Mouse (Mus musculus) neural tube, embryonic 10.5 days (tissue): ENCODE data around the gene Anks1b.
"Not testable (repeated sequence)": the region's sequence is repeated elsewhere in the genome, so short reads cannot be mapped to it uniquely, and the experiment has no call there.

ENCODE experiments used
- DNase-seq: peaks from one replicate; pipeline ENCODE4 v3.0.0-alpha.2; 2017; ENCODE audit warnings: low spot score; ENCODE audit errors: extremely low spot score

Anks1b gene

DNA sequence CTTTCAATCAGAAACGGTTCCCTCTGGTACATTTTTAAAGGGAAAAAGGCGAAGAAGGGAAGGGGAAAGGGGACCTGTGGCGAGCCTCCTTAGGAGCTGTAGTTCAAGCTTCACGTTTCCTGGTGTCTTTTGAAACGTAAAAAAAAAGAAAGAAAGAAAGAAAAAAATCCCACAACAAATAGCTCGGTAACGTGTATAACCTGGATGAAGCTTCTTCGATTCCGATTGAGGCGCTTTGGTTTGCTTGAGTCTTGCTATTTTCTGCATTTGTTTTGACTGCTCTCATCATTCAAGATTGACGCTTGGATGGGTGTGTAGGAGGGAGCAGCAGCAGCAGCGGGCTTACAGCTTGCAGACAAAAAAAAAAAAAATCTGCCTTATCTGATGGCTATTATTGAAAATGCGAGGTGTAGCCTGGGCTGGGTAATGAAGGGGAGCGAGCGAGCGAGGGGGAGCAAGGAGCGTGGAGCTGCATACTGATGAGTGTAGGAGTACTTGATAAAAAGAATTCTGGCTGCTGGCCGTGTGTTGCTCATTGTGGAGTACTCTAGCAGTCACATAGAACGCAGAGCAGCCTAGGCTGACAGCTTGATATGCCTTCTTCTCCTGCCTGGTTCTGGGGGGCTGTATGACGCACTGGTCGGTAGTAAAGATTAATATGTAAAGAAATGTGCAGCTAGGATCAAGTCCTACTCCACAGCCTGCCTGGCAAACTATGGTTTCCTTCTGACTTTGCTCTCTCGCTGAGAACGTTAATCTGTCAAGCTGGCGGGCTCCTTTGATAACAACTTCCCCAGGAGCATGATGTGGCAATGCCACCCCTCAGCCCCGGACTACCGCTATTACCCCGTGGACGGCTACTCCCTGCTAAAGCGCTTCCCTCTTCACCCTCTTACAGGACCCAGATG is 703.1 kb downstream of the Anks1b start:
- DNase-seq, result peak; percentile 29

DNA sequence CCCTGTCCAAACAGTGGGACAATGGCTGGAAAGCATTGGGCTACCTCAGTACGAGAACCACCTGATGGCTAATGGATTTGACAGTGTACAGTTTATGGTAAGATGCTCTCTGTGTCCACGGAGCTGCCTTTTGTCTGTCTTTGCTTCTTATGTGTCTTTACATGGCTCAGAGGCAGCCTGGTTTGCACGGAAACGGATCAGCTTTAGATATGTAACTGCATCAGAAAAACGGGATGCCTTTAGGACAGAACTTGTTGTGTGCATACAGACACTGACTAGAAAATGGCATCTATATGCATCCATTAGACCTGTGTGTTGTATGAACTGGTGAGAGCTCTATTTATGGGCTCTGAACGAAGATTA is 703.8 kb downstream of the Anks1b start:
- DNase-seq, result no peak

DNA sequence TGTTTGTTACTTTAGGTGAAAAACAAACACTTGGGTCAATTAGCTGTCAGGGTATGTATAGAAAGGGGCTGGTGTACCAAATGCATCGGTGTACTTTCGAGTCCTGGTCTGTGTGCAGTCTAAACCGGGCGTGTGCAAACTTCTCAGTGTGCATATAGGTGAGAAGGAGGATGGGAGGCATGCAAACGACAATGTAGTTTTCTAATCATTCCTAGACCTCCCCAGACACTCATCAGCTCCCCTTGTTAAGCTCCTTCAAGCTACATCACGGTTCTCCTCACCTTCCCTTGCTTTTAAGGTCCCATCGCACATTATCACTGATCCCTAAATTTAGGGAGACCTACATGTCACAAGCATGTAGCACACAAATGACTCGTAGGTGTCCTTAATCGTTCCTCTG is 704.5 kb downstream of the Anks1b start:
- no peak for DNase-seq

DNA sequence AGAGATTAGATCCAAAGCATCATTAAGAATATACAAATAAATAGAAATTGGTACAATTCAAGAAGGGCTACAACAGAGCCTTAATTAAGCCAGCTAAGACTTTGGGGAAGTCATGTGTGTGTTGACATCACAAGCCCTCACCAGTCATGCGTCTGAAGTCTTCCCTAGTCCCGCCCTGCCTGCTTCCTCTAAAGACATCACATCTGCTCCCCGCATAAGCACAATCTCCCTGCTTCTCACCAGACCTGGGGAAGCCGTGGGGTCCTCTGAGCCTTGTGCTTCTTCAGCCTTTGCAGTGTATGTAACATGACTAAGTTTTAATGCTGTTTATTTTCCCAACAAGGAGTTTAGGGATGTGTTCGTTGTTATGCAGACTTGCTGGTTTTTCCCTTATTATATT is 706.7 kb downstream of the Anks1b start:
- DNase-seq, result no peak

DNA sequence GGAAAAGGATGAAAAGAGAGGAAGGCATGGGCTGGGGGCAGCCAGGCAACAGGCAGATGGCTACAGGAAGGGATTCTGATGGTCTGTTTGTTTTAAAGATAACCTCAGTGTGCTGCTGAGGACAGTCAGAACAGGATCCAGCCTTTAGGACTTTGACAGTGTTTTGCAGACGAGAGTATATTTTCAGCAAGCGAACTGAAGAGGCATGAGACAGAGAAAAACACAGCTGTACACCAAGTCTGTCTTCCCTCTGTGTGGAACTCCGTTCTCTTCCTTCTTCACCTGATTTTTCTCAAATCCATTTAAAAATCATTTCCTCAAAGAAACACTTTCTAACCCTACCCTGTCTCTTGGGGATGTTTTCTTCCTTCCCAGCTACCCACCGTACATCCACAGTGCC is 710.7 kb downstream of the Anks1b start:
- DNase-seq, result no peak

DNA sequence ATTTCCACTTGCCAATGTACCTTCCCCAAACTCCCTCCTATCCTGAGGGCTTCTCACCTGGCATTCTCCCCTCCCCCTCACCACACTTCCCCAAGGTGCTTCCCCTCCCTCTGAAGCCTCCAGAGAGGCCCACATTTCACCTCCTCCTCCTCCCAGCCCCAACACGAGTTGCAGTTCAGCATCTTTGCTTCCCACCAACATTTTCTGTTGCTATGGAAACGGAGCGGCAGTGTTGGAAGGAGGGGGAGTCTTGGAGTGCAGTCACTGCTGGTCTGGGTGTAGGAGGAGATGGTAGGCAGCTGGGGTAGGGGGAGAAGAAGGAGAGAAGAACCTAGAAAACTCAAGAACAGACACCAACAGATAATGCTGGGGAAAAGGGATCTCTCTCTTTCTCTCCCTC is 722.8 kb downstream of the Anks1b start:
- DNase-seq, result peak; percentile 27

DNA sequence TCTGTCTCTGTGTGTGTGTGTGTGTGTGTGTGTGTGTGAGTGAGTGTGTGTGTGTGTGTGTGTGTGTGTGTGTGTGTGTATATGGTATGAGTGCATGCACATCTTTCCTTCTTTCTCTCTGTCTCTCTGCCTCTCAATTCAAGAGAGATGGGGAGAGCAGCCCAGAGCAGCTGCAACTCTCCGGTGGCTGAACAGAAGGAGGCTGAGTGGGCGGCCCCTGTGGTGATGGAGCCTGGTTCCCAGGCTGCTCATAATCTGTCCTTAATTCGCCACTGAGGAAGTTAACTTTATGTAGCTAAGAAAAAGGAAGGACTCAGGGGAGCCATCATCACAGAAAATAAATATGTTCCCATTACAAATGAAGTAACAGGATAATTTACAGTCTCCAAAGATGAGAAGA is 723.3 kb downstream of the Anks1b start:
- no peak for DNase-seq

DNA sequence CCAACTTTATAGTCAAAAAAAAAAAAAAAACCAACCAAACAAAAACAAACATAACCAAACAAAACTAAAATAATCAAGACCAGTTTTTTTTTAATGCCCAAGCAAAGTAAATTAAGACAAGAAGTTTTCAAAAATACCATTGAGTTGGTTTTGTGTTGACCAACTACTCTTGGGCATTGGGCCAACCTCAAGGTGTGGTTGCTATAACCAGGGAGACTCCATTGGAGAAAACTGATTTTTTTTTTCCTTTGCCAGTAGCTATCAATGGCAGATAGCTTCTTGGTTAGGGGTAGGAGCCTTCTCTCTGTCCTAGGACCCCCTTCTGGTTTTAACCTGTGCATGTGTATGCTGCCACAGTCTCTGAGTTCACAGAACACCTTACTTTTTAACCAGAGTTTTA is 725.8 kb downstream of the Anks1b start:
- no peak for DNase-seq

DNA sequence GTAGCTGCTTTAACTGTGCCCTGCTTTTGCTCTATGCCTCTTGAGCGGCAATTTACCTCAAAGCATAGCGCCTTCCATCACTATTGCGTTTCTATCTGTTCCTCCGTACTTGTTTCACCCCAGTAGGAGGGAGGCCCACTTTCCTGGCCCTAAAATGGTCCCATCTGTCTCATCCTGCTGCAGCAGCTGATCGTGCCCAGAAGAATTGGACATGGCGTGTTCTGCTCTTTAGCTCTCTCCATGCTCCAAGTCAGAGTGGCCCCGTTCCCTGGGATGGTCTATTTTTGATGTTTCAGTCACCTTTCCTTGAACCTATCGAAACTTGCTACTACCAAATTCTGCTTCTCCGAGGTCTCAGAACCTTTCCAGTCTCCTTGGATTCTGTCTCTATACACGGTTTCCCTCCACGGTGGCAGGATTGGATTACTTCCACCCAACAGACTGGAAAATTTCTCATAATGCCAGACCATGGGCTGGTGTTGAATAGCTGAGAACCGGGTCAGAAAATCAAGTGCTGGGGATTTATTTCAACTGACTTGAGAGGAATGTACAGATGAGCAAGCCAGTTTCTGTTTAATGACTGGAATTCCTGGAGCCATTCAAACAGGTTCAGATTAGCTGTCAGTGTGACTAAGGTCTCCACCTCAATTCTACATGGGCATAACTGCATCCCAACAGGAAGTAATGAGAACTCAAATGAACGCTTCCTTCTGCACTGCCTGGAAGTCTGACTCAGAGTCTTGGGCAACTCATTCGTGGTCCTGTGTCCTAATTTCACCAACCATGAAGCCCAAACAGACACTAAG is 726.6 kb downstream of the Anks1b start:
- DNase-seq, result no peak

DNA sequence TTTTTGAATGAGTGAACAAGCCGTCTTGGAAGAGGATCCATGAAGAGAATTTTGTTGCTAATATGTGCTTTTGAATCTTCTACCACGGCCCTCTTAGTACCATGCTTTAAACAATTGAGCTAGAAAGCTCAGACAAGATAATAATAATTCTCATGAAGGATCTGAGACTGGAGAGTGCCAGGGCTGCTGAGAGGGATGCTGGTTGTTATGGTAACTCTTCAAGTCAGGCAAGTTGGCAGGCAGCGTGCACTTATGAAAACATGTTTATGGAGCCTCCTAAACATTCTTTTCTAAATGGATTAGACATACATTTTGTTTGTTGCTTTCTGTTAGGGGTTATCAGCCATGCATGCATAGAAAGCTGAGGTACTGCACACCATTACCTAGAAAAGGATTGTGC is 734.3 kb downstream of the Anks1b start:
- no peak for DNase-seq

DNA sequence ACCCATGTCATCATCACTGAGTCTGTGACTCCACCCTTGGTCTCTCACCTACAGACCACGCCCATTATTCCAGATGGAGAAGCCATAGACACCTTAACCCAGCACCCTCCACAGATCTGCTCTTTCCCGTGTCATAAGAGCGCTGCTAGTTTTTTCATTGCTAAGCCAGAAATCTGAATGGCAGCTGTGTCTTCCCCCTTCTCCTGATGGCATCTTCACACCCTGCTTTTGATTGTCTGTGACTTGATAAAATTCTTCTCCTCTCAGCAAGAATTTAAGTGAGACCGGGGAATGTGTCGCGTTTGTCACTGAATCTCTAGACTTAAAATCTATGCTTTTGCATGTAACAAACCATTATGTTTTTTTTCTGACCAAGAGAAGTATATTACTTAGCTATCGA is 736.1 kb downstream of the Anks1b start:
- DNase-seq, result no peak

DNA sequence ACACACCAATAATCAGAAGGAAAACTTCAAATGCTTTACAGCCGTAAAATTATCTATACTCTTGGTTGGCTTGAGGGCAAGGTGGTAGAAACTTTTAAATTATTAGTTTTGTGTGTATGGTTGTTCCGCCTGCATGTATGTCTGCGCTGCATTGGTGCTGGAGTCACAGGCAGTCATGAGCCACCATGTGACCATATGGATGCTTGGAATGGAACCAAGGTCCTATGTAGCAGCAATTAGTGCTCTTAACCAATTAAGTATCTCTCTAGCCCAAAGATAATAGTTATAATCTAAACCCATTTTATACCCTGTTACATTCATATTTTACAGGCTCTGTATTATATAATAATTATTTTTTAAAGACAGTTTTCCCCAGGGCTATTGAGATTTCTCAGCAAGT is 739.7 kb downstream of the Anks1b start:
- no peak for DNase-seq

DNA sequence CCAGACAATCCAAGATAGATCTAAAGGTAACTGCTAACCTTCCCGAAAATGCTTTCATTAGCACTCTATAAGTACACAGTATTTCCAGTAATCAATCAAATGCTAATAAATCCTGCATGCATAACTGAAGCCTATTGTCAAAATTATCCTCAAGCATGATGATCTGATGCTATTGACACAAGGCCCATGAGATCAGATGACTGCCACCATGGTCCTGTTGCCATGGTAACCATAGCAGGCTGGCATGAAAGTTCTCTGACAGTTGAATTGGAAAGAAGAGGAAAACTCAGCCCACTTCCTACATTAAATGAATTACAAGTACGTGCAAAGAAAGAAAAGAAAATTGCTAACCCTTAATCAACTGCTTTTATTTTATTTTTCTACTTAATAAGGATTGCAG is 741.9 kb downstream of the Anks1b start:
- no peak for DNase-seq

DNA sequence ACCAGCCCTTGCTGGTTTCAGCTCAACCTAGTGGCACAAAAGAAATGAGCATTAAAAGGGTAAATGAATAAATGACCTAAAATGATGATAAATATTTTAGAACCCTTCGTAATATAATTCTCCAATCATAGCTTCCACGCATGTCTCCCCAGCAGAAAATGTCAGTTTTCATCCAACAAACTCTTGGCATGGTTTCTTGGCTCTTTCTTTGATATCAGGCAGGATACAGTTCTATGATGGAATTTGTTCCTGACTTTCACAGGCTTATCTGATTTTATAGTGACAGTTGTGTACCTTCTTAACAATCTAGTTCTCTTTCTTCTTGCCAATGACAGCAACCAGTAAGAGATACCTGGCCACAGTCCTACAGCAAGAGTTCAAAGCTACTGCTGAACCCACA is 743.3 kb downstream of the Anks1b start:
- DNase-seq, result no peak

DNA sequence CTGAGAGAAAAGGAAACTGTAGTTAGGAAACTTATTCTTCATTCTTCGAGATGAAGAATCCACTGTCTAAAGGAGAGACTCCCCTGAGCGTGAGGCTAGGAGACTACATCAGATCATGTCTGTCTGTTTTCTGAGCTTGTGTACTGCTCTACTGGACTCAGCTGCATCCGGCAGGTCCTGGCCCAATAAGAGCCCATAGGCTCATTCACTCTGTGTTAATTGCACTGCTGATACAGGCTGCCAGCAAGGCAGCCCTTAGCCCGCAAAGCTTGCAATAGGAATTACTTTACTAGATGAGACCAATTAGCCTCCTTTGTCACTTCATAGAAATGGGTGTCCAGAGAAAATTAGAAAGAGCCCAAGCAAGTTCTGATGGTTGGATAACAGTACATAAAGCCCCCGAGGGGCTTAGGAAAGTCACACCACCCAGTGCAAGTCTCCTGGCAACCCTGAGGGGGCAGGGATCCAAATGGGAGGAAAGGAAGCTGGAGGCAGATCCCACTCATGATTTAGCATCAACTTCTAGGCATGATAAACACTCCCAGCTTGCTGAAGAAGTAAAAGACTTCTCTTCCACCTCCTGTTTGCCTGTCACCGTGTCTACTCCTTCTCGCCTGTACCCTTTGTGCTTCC is 744.5 kb downstream of the Anks1b start:
- no peak for DNase-seq

DNA sequence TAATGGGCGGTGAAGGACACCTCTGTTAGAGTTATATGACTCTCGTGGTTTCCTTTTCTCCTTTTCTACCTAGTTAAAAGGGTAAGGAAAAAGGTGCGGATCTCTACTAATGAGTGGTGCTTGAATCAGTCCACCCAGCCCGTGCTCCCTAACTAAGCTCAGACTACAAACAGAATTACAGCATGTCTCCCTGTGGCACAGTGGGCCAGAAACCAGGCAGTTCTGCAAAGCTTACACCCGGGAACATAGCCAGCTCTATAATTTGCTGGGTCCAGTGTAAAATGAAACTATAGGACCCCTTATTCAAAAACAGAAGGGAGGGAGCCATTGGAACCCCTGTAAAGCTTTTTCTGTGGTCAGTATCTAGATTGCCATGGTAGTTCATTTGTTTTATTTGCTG is 754.2 kb downstream of the Anks1b start:
- DNase-seq, result no peak

DNA sequence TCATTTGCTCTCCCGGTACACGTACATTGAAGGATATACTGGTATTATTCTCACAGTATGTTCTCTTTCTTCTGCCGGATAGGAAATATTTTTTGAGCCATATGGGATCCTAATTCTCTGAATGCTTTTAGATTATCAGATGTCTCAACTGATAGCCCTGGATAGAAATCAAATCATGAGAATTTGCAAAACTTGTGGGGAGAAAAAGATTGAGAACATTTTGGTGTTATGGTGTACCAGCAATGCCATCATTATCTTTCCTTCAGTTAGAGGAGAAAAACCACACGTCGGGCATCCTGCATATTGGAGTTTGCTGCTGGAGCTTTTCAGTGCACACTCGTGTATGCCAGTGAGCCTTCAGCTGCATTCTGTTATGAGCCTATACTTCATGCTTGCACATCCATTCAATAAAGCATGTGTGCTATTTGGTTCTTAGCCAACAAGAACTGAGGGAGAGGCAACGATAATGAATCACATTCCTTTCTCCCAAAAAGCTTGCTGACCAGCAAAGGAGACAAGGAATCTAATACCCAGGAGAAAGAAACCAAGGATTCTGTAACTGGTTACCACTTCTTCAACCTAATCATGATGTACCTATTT is 756.9 kb downstream of the Anks1b start:
- DNase-seq, result no peak

DNA sequence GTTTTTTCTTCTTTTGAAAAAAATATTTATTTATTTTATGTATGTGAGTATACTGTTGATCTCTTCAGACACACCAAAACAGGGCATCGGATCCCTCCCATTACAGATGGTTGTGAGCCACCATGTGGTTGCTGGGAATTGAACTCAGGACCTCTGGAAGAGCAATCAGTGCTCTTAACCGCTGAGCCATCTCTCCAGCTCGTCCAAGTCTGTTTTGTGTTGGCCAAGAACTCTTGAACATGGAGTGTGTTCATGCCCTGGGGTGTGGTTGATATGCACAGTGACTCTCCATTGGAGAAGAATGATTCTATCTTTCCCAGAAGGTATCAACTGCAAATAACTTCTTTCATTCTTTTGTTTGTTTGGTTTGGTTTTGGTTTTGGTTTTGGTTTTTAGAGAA is 757.5 kb downstream of the Anks1b start:
- DNase-seq, result not testable (repeated sequence)

DNA sequence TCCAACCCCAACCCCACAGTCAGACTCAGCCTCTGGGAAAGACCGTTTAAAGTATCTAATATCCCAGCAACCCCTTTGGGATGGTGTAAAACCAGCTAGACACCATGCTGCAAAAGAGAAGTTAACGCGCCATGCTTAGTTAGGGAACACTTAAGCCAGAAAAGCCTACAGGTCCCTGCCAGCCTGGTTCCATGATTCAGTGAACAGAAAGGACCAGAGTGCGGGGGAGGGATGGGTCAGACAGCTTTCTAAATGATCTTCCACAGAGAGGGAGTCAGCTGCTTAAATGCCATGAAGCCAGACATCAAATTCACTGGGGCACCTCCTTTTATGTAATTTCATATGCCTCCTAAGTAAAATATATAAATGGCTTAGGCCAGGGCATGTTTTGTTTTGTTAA is 764.0 kb downstream of the Anks1b start:
- DNase-seq, result no peak

DNA sequence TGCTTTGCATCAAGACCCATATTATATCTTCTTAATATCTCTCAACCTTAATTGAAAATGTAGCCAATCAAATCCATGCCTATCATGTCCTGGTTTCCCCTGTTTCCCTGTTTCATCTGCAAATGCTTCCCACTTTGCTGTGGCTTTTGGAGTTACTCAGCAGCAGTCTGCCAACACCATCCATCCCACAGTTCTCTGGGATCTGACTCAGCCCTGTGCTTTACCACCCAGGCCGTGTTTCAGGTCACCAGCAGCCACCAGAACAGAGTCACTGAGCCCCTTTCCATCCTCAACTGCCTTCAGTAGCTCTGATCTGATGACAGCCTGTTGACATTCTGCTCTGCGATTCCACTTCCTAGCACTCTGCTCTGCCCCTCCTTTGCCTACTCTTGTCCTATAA is 776.4 kb downstream of the Anks1b start:
- no peak for DNase-seq

DNA sequence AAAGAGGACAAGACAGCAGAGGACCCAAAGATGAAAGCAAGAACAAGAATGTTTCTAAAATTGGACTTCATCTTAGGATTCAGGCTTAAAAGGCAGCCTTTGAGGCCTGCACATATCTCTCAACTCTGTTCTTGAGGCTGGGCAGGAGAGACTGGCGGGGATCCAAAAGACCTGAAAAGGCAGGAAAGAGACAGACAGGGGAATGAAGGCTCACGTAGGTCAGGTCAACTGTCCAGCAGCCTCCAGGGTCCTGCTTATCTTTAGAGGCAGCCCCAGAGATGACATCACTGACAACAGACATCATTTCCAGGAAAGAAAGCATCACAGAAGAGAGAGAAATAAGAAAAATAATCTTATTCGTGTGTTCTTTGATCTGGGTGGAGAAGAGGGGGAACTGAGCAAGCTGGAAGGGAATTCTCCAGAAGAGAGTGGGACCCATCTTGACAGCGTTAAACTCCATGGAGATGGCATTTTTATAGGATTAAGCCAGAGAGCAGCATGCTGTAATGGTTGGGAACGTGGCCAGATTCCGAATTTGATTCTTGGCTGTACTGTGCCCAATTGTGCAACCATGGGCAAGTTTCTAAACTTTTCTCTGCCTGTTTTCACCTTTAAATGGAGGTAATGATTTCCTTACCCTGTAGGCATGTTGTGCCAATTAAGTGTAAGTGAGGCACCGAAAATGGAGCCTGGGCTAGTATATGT is 784.3 kb downstream of the Anks1b start:
- no peak for DNase-seq
